Mouse (Mus musculus): ENCODE results near the gene Chad.
A peak's percentile ranks its signal among the peaks of the same experiment; 100 is the strongest.

The Chad gene

DNA sequence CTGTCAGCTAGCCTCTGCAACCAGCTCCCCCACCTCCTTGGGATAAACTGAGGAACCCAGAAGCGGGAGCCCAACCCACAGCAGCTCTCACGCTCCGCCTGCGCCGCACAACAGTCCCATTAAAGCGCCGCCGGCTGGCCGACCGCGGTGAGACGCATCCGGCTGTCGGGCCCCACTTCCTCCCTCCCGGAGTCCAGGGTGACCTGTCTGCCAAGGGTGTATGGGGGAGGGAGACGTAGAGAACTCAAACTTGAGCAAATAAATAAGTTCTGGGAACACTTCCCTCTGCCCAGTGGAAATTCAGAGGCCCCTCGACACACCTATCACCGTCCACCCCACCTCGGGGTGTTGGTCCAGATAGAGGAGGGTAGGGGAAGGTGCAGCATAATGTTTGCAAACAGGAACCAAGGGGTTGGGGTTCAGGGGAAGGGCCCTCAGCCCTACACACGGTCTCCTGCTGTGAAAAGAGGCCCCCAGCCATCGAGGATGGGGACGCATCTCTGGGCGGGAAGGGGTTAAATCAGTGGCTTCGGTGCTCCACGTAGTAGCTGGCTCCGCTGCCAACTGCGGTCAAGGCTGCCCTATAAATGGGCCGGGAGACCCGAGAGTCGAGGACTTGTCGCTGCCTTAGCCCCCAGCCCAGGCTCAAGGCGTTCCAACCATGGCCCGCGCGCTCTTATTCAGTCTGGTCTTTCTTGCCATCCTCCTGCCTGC is at the start of gene Chad:
Gene Chad (plus strand): TSS at position 611 of the 714 bp plus-strand sequence.
- peak; percentile 63 to 73 for DNase-seq

DNA sequence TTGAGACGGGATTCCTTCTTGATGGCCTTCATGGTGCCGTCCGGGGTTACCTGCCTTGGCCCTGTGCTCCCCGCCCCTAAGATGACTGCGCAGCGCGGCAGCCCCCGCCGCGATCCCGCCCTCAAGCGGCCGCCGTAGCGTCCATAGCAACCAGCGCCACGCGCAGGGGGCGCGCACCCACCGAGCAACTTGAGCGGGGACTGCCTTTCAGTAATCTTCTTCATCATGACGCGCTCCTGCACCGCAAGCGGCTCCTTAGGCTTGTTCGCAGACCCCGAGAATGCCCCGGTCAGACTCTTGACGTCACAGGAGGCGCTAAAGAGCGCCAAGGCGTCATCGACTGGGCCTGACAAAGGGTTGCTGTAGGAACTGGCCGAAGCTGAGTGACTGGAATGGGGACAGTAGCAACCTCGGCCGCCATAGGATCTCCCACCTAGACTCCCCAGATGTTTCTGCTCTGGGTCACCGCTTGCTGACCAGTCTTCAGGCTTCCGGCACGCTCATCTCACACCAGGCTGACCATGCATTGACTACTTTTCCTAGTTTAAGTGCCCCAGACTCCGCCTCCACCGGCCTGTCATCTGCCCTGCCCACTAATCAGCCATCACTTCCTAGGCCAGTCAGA is 43.5 kb upstream of the Chad start, which contains the start of gene Mycbpap:
Gene Mycbpap (minus strand): TSS at position 524 of the 625 bp plus-strand sequence.
- DNase-seq: peak; percentile 64 to 78

DNA sequence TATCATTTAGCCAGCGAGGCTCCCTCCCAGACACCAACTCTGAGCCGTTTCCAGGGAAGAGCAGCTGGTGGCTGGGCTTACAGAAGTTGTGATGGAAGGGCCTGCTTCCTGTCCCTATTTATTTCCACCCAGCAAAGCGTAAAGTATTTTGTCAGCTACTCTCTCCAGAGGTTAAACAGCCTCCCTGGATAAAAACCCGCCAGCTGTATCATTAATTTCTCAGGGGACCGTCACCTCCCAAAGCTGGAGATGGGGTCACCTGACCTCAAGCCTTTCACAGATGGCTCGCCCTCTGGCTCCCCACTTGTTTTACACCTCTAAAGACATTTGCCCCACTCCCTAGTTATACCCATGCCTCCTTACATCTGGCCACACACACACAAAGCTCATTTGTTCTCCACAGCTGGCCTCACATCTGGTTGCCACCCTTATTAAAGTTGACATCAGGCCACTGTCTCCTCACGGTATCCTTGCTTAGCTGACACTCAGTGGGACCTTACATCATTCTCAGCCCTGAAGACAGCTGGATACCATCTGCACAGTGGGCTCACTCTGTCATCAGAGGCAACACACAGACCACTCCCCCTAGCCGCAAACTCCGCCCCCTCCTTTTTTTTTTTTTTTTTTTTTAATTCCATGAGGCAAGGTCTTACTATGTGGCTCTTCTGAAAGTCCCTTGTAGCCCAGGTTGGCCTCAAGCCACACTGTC is 38.5 kb upstream of the Chad start:
- DNase-seq: no peak

DNA sequence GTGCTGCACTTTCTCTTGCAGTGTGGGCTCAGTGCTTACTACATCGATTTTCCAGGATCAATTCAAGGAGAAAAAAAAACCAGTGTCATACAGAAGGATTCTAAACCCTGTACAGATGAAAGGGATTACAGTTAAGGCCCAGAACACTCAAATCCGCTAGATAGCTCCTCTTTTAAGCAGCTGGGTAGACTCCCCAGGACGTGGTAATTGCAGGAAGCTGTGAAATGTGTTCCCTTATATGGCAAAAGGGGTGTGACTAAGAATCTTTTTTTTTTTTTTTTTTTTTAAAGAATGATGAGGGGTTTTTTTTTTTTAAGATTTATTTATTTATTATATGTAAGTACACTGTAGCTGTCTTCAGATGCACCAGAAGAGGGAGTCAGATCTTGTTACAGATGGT is 36.0 kb upstream of the Chad start:
- no peak for DNase-seq

DNA sequence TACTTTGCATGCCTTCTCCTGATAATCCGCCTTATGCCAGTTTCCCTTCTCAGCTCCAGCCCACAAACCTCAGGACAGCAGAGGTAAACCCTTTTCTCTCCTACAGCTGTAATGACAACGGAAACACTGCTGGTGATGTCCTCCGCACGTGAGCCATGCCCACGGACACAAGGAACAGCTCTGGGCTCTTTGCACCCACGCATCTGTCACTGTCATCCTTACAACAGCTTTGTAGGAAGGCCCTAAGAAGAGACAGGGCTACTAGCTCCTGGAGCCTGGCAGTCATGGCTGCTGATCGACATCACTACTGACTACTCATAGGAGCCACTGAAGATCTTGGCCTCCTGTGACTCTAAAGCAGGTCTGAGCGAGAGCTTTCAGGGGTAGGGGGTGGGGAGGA is 31.7 kb upstream of the Chad start:
- no peak for DNase-seq

DNA sequence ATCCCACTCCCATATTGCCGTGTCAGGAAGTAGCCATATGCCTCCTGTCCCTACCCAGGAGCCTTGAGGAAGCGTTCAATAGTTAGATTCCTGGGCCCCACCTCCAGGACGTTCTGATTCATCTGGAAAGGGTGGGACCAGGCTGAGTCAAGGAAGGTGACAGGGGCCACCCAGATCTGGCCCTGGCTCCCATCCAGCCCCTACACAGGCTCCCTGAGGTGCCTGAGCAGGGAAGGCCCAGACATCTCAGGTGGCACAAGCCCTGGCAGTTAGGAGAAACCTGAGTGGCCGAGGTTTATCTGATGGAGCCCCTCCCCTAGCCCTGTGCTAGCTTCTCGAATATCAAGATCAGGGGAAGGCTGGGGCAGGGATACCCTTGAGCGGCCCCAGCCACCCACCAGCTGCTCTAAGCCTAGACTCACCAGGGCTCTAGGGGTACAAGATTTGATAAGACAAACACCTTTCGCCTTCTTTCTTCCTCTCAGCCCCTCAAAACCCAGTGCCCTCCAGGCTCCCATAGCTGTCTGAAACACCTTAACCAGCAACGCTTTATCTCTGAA is 26.0 kb upstream of the Chad start:
- DNase-seq: no peak

DNA sequence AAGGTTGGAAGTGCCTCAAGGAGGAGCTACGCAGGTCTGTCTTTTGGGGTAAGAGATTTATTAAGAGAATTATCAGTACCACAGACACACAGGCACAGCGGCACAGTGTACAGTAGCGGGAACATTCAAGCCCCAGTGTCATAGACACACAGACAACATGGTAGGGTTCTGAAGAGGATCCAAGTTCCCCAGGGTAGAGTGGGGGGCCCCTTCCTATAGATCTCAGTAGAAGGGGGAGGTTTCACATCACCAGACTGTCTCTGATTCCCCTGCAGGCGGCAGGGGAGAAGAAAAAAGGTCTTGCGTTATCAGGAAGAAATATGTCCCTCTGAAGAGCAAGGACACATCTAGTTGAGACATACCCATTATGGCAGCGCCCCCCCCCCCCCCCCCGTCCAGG is 25.1 kb upstream of the Chad start:
- DNase-seq: no peak

DNA sequence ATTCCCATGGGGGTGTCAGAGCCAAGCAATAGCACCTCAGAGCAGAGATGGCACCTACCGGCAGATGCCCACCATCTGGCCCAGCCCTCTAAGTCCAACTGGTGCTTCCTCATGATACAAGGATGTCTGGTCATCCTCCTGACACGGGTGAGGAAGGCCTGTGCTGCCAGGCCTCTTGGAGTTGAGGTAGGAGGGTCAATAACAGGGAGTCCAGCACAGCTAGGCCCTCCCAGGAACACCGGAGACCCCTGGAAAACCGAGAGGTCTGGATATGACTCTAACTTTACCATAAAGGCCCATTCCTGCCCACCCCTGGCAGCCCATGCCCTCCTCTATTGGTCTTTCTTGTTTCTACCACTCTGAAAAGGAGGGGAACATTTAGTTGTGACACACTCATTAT is 22.4 kb upstream of the Chad start:
- DNase-seq: peak in 1 of 2 experiments; percentile 25

DNA sequence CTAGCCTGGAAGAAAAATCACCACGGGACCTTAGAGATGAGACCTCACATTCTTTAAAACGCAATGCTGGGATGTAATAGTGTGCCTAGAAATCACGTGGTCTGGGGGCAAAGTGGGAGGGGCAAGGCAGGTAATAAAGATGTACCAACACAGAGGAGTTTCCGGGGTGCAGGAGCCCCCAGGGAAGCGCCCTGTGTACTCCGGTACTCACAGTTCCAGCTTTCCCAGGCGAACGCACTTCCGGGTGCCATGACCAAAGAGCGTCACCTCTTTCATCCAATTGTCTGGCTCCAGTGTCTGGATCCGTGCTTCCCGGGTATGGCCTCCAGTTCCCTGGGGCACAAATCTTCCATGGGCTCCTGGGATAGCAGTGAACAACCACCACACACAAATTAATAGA is 21.5 kb upstream of the Chad start:
- no peak for DNase-seq

DNA sequence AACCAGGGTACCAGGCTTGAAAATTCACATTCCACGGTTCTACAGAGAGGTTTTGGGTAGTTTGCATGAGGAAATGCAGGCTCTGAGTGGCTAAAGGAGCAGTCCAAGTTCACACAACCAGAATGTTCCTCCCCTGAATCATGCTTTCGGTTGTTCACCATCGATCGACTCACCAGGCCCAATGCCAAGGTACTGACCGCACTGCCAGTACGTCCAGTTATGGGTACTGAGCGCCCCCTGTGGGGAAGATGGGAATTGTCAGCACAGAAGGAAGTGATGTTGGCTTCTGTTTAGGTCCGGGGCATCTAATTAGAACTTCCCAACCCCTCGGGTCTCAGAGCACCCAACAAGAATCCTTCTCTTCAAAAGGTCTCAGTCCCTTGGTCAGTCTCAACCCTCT is 20.9 kb upstream of the Chad start:
- DNase-seq: peak; percentile 95 to 99

DNA sequence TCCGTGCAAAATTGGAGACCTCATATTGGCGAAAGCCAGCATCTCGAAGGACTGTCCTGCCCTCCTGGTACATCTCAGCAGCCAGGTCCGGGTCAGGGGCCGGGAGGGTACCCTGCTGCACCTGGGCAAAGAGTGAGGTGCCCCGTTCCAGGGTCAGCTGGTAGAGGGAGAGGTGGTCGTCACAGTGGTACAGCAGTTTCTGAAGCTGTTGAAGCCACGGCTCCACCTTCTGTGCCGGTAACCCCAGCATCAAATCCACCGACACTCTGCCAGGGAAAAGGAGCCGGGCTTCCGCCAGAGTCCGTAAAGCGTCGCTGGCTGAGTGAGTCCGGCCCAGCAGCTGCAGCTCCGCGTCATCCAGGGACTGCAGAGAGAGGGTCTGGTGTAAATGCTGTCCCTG is 20.4 kb upstream of the Chad start:
- DNase-seq: peak in 1 of 2 experiments; percentile 40

DNA sequence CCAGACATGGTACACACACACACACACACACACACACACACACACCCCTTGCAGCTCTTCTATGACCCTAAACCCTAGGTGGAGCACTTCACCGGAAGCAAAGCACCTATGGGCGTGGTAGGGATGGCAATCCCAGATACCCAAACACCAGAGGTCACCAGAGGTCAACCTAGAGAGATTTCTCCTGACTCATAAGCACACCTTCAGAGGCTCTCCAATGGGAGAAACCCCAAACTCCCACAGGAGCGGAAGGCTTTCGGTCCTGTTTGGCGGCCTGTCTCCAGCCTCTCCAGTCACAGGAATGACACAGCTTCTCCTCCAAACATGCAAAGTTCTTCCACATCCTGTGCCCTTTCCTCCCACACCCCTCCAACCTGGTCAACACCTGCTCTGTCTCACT is 18.5 kb upstream of the Chad start:
- peak in 1 of 2 experiments; percentile 30 for DNase-seq

DNA sequence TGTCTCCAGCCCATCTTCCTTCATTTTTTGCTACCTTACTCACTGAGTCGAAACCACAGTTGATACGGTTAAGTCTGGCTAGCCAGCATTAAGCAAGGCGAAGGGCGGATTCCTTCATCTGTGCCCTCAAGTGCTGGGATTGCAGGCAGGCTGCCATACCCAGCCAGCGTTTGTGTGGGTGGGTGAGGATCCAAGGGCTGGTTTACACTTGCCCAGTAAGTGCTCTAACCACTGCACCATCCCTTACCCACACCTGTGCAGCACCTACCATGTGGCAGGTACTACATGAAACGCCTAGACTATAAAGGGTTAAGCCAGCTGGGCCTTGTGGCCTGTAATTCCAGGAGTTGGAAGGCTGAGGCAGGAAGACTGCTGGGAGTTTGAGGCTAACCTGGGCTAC is 17.6 kb upstream of the Chad start:
- DNase-seq: no peak

DNA sequence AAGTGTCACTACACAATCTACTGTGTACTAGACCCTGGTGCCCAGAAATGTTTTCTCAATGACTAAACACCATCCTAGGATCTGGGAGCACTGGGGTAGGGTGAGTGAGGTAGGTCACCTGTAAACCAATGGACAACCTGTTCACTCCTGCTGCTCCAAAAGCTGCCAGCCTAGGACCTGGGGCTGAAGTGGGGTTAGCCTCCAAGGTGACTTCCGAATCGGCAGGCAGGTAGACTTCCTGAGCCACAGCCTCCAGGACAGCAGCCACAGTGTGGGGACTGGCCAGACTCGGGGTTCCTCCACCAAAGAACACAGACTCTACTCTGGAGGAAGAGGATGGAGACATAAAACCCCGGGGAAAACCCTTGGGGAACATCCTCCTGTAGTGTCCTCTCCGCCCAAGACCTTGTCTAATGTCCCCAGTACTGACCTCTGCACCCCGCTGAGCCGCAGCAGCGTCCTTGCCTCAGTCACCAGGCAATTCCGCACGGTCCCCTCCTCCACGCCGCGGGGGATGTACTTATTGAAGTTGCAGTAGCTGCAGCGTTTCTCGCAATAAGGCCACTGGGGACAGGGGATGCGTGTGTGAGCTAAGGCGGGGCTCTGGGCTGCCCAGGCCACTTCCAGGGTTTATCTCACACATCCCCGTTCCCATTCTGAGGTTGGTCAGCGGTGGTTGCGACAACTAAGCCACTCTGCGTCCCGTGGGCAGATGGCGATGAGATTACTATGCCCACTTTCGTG is 16.6 kb upstream of the Chad start:
- peak; percentile 47 to 81 for DNase-seq

DNA sequence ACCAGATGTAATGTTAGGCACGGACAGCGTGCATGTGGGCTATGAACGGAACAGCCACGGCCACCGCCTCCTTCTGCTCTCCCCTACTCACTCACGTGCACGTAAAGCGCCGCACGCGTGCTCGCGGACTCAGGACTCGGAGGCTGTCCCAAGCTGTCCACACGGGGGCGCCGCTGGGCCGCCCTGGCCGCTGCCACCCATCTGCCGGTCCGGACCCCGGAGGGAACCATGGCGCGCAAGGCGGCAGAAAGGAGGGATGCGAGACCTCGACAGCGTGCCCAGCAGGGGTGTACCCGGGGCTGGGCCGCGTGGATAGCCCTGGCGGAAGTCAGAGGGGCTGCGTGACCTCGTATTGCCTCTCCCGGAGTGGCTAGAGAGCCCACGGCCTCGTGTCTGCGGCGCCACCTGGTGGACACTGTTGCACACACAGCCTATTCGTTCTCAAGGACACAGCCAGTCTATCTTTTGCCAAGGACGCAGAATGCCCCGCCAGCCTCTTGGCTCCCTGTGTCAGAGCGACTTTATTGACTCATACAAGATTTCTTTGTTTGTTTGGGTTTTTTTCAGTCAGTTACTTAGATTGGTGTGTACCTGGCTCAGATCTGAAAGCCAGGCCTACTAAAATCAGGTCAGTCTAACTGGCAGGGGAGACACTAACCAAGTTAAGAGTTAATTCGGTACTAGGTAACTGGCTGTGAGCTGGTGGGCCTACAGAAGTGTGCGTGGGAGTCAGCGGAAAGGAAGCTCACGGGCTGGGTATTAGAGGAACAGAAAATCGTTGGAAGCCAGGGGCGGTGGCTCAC is 15.8 kb upstream of the Chad start, which contains the start of gene Rsad1:
Gene Rsad1 (minus strand): TSS at position 368 of the 803 bp plus-strand sequence.
- peak; percentile 95 to 97 for DNase-seq

DNA sequence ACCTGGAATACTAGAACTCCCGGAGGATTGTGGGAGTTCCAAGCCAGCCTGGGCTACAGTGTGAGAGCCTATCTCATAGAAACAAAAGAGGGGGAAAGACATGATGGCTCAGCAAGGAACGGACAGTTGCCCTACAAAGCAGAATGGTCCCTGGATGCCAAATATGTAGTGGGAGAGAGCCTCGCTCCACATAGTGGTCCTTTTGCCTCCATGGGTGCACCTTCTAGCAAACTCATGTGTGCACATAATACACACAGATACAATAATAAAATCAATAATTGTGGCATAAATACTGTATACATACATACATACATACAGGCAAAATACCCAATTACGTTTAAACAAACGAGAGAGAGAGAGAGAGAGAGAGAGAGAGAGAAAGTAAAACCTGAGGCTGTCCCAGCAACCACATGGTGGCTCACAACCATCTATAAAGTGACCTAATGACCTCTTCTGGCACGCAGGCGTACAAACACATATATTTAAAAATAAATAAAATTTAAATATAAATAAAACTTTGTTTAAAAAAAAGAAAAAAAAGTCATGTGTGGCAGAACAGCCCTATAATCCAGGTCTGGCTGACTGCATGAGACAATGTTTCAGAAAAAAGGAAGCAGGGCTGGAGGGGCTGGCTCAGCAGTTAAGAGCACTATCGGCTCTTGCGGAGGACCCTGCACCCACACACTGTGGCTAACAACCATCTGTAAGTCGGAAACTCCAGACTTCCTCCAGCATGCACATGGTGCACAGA is 15.0 kb upstream of the Chad start:
- DNase-seq: no peak

DNA sequence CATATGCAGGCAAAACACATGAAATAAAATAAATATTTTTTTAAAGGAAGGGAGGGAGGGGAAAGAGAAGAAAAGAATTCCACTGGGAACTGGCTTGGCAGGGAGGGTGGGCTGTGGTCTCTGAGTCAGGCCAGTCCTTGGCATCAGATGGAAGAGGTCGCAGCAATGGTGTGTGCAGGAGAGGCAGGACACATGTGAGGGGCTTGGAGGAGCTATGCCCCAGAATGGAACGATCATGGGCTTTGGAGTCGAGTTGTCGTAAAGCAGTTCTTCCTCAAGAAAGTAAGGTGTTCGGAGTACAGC is 14.5 kb upstream of the Chad start:
- DNase-seq: no peak

DNA sequence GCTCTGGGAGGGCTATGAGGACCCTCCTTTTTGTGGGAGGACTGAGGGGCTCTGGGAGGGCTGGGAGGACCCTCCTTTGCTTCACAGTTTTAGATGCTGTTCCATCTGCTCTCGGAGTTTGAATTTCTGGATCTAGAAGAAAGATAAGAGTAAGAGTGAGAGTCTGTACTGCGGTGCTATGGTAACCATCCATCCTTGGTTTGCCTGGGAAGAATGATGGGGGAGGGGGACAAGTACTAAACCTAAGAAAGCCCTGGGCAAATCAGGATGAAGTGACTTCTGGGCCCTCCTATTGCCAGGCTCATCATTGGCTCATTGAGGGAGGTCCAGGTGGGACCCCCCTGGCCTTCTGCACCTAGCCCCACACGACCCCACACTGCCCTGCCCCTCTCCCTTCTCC is 6.6 kb upstream of the Chad start:
- no peak for DNase-seq

DNA sequence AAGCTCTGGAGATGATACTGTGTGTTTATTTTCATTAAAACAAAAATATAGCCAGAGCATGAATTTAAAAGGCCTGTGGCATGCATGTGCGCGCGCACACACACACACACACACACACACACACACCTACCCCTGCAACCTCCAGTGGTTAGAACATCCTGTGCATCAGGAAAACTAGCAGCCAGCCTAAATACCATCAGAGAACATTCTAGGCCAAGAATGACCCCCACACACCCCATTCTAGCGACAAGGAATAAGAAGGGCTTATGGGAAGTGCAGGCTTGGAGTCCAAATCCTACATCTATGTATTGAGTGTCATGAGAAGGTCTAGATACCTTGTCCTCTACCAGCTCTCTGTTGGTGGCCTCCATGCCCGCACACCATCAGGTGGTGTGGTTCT is 1.5 kb upstream of the Chad start:
- DNase-seq: no peak

DNA sequence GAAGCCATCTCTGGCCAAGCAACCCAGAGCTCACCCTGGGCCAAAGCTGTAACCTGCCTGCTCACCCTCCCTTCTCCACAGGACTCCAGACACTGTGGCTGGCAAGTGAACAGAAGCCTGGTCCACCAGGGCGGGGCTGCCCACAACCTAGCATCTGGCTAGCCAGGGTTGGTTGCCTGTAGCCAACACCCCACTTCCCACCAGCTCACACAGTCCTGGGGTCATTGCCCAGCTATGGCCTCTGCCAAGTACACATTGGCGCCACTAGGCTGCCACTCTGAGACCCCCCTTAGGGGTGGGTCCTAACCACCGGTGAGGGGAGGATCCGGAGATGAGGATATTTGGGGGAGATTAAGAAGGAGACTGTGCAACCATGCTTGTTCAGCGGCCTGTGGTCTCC is 1.0 kb upstream of the Chad start:
- DNase-seq: no peak

DNA sequence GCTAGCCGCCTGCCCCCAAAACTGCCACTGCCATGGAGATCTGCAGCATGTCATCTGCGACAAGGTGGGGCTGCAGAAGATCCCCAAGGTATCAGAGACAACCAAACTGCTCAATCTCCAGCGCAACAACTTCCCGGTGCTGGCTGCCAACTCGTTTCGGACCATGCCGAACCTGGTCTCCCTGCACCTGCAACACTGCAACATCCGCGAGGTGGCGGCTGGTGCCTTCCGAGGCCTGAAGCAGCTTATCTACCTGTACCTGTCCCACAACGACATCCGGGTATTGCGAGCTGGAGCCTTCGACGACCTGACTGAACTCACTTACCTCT is 268 bp downstream of the Chad start:
- peak; percentile 23 to 44 for DNase-seq

DNA sequence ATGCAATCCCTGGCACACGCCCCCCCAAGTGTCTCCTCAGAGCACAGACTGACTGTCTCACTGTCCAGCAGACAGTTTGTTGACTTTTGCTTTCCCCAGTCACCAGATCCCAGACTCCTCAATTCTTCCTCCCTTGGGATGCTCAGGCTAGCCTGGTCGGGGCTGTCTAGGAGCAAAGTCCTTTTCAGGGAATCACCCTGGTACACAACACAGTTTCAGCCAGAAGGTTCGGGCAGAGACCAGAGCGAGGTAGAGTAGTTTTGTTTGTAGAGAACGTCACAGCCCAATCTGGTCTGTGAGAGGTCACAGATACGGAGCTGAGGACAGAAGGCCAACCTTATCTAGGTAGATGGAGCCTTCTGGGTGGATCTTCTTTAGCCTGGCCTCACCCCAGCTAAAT is 1.7 kb downstream of the Chad start:
- no peak for DNase-seq

Measured in kidney, postnatal 25 days (tissue).